Mouse (Mus musculus) lung, embryonic 14.5 days (tissue): ENCODE measurements around the gene Wscd2. TPM values are rescaled to one million over a fixed set of nuclear protein-coding genes. Genes with fewer than 3 reads are reported as not detected.

ENCODE experiments used
- ATAC-seq: fragments of 200-750 bp; cut with Nextera tagmentation; 2 replicates; pipeline ENCODE4 v1.8.0; 2017; ENCODE audit warnings: mild to moderate bottlenecking, moderate TSS enrichment, moderate library complexity; ENCODE audit not compliant: insufficient read depth
- DNase-seq: peaks from one replicate; pipeline ENCODE4 v3.0.0-alpha.2; 2015
- H3K27ac ChIP-seq: fragments of 300-500 bp; sonication (generic); 2 replicates; pipeline ENCODE4 v1.5.1; 2014; ENCODE audit warnings: low read depth, mild to moderate bottlenecking, moderate library complexity
- H3K27me3 ChIP-seq: fragments of 300-500 bp; sonication (generic); 2 replicates; pipeline ENCODE4 v1.6.1; 2014; ENCODE audit warnings: low read length, control low read depth; ENCODE audit not compliant: insufficient read depth
- H3K36me3 ChIP-seq: fragments of 300-500 bp; sonication (generic); 2 replicates; pipeline ENCODE4 v1.6.1; 2014; ENCODE audit warnings: control low read depth; ENCODE audit not compliant: insufficient read depth
- H3K4me1 ChIP-seq: fragments of 300-500 bp; sonication (generic); 2 replicates; pipeline ENCODE4 v1.6.1; 2014; ENCODE audit warnings: antibody characterized with exemption, control low read depth; ENCODE audit not compliant: insufficient read depth
- H3K4me2 ChIP-seq: fragments of 300-500 bp; sonication (generic); 2 replicates; pipeline ENCODE4 v1.6.1; 2014; ENCODE audit warnings: mild to moderate bottlenecking
- H3K4me3 ChIP-seq: fragments of 300-500 bp; sonication (generic); 2 replicates; pipeline ENCODE4 v1.5.1; 2014; ENCODE audit warnings: low read depth, low read length
- H3K9ac ChIP-seq: fragments of 300-500 bp; sonication (generic); 2 replicates; pipeline ENCODE4 v1.6.1; 2014
- H3K9me3 ChIP-seq: fragments of 300-500 bp; sonication (generic); 2 replicates; pipeline ENCODE4 v1.6.1; 2016; ENCODE audit warnings: low read depth, low read length, control low read depth
- CTCF ChIP-seq: IDR thresholded peaks from 2 replicates; pipeline ENCODE4 v1.5.1; 2016; ENCODE audit warnings: antibody characterized with exemption, low read depth
- WGBS: fragments of 180-500 bp; shearing (Covaris S2); extraction: QIAGEN DNeasy Blood & Tissue Kit; methylation state at CpG from one replicate; pipeline ENCODE4 v1.1.7; 2014; 5-methylcytosine and 5-hydroxymethylcytosine counted together
- polyA plus RNA-seq: library from polyadenylated mRNA; unstranded; fragments of >200 nt; fragmentation: Nextera tagmentation; extraction: Ambion mirVana; gene quantifications from 2 replicates; pipeline ENCODE4 v1.2.1, GENCODE M21; 2014

Gene Wscd2
- polyA plus RNA-seq, 1 experiment from 2014 or later, result 6.4 TPM

- no peak overlapping the region for H3K4me3 ChIP-seq
- H3K27ac ChIP-seq, result no peak overlapping the region
- no peak for TF ChIP-seq CTCF
- no peak overlapping the region for H3K9ac ChIP-seq
- 84% methylated on average over 4 of the region's 4 CpGs for WGBS
- H3K9me3 ChIP-seq, result no peaks in the 10 kb centered on the region
- peaks cover 9% of the 10 kb centered on the region; the same call in 1 of the 2 replicates for H3K27me3 ChIP-seq
- no peak overlapping the region for H3K4me2 ChIP-seq
- ATAC-seq (no peak), DNase-seq (no peak)
- H3K36me3 ChIP-seq, result no peaks in the 10 kb centered on the region
- H3K4me1 ChIP-seq, result no peaks in the 10 kb centered on the region
Observed at GRCm38 (mm10) chr5:113456756-113457155, 33.4 kb upstream of the Wscd2 start.

DNA sequence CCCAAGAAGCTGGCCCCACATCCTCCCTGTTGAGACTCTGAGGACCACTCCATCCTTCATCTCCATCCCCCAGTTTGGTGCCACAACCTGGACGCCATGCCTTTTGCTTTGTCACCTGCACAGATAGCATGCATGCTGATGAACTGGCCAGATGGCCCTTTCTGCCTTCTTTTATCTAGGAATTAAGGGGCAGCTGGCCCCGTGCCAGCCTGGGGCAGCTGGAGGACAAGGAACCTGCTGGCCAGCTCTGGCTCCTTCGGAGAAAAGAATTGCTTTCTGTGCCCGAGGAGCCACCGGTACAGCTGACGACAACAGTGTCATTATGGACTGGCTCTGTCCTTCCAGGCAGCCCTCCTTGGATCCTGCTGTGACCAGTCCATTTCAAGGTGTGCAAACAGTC lies 32.9 kb upstream of the Wscd2 start:
- TF ChIP-seq CTCF, result no peak
- no peak for DNase-seq
- H3K27ac ChIP-seq, result no peak overlapping the region
- no peak overlapping the region for H3K4me2 ChIP-seq
- H3K9ac ChIP-seq, result no peak overlapping the region
- no peaks in the 10 kb centered on the region for H3K4me1 ChIP-seq
- H3K27me3 ChIP-seq, result peaks cover 14% of the 10 kb centered on the region; the same call in 1 of the 2 replicates
- H3K9me3 ChIP-seq, result no peaks in the 10 kb centered on the region
- no peaks in the 10 kb centered on the region for H3K36me3 ChIP-seq
- no peak overlapping the region for H3K4me3 ChIP-seq
- no peak for ATAC-seq
- 67% methylated on average over 6 of the region's 6 CpGs for WGBS

- peaks cover 26% of the 10 kb centered on the region; the same call in 1 of the 2 replicates for H3K27me3 ChIP-seq
- H3K9ac ChIP-seq, result no peak overlapping the region
- H3K36me3 ChIP-seq, result no peaks in the 10 kb centered on the region
- H3K27ac ChIP-seq, result no peak overlapping the region
- H3K4me2 ChIP-seq, result no peak overlapping the region
- H3K9me3 ChIP-seq, result no peaks in the 10 kb centered on the region
- no peak for TF ChIP-seq CTCF
- no peak overlapping the region for H3K4me3 ChIP-seq
- DNase-seq (no peak), ATAC-seq (no peak)
- 56% methylated on average over 7 of the region's 7 CpGs for WGBS
- H3K4me1 ChIP-seq, result 0 out of 2 replicates have a peak, but pooled peaks cover 3% of the 10 kb centered on the region
Observed at GRCm38 (mm10) chr5:113459942-113460341, 30.2 kb upstream of the Wscd2 start.

DNA sequence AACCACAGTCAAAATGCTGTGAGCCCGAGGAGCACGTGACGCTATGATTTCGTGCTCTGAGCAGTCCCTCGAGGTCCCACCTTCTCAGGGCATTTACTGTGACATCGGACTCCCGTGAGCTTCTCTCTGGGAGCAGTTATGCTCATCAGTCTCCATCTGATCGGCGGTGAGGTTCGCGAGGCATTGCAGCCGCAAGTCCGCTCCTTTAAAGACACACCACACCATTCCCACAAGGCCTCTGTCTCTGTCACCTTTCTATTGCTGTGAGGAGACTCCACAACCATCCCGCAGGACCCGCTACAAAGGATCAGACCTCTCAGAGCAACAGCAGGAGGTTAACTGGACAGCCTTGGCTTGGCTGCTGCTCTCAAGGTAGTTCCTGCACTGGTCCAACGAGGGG lies 28.6 kb upstream of the Wscd2 start:
- Histone ChIP-seq H3K9ac (no peak overlapping the region), H3K4me3 (no peak overlapping the region), H3K4me2 (no peak overlapping the region; the same call in 1 of the 2 replicates), H3K27ac (no peak overlapping the region), H3K36me3 (no peaks in the 10 kb centered on the region), H3K4me1 (0 out of 2 replicates have a peak, but pooled peaks cover 3% of the 10 kb centered on the region), H3K9me3 (no peaks in the 10 kb centered on the region), H3K27me3 (peaks cover 26% of the 10 kb centered on the region; the same call in 1 of the 2 replicates)
- no peak for DNase-seq
- ATAC-seq, result no peak
- WGBS, result 8% methylated on average over 16 of the region's 16 CpGs
- TF ChIP-seq CTCF, result no peak

DNA sequence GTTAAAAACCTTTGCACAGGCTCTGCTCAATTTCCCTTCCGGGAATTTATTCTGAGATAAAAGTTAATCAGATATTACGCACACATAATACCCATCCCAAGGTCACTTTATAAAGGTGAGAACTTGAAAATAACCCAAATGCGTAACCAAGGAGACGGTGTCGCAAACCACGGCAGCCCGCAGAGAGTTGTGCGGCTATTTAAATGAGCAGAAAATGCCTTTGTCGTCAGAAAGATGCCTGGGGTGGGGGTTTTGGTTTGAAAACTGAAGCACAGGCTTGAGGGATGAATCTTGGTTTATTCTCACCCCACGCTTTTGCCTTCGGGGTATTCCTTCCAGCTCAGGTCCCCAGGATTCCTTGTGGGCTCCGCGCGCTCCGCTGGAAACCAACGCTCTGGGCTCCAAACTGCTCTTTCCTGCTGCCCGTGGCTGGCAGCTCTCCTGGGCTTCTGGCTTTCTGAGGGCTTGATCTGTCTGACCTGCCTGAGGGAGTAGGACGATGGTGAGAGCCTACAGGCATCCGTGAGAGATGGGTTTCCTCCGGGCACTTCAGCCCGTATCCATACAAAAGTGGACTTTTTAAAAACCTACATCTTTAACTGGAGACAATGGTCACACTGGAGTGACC lies 28.0 kb upstream of the Wscd2 start:
- H3K27me3 ChIP-seq, result peaks cover 26% of the 10 kb centered on the region; the same call in 1 of the 2 replicates
- TF ChIP-seq CTCF, result no peak
- H3K36me3 ChIP-seq, result no peaks in the 10 kb centered on the region
- H3K9me3 ChIP-seq, result no peaks in the 10 kb centered on the region
- 43% methylated on average over 21 of the region's 21 CpGs for WGBS
- 0 out of 2 replicates have a peak, but pooled peaks cover 3% of the 10 kb centered on the region for H3K4me1 ChIP-seq
- H3K4me2 ChIP-seq, result no peak overlapping the region
- ATAC-seq (no peak), DNase-seq (no peak)
- H3K9ac ChIP-seq, result no peak overlapping the region
- no peak overlapping the region for H3K27ac ChIP-seq
- no peak overlapping the region for H3K4me3 ChIP-seq

DNA sequence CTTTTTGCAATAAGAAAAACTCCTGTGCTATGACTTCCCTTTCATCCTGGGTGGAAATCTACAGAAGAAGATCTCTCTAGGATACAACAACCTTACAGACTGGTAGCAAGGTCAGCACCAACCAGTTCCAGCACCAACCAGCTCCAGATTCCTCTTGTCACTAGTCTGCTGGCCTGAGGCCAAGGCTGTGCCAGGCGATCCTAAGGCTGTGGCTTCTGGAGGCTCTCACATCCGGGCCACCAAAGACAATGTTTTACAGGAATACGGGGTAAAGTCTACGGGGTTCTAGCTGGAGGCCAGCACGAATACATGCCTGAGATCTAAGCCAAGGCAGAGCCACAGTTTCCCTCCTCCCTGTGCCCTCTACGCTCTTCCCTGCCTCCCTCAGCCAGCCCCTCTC lies 25.4 kb upstream of the Wscd2 start:
- ATAC-seq (no peak), DNase-seq (no peak)
- no peaks in the 10 kb centered on the region for H3K36me3 ChIP-seq
- no peak overlapping the region for H3K27ac ChIP-seq
- no peak overlapping the region for H3K4me2 ChIP-seq
- peaks cover 26% of the 10 kb centered on the region; the same call in 1 of the 2 replicates for H3K27me3 ChIP-seq
- H3K4me1 ChIP-seq, result 0 out of 2 replicates have a peak, but pooled peaks cover 3% of the 10 kb centered on the region
- H3K9me3 ChIP-seq, result no peaks in the 10 kb centered on the region
- no peak overlapping the region for H3K4me3 ChIP-seq
- TF ChIP-seq CTCF, result no peak
- no peak overlapping the region for H3K9ac ChIP-seq
- WGBS, result 69% methylated on average over 6 of the region's 6 CpGs

DNA sequence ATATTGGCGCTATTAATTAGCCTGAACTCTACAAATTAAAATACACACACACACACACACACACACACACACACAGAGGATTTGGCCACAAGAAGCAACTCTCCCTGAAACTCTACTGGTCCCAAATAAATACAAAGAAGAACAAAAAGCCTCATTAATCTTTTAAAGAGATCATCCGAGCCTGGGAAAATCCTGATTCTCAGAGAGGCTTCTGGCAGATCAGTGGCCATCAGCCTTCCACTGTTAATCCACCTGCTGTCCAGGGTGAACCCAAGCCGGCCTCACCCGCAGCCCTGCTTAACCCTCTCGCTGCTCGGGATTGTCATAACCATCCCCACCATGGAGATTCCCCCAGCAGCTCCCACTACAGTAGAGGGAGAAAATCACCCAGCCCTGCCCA lies 23.6 kb upstream of the Wscd2 start:
- Histone ChIP-seq H3K4me1 (0 out of 2 replicates have a peak, but pooled peaks cover 3% of the 10 kb centered on the region), H3K27me3 (peaks cover 19% of the 10 kb centered on the region; the same call in 1 of the 2 replicates), H3K36me3 (no peaks in the 10 kb centered on the region), H3K4me2 (no peak overlapping the region), H3K27ac (no peak overlapping the region), H3K9ac (no peak overlapping the region), H3K4me3 (no peak overlapping the region), H3K9me3 (no peaks in the 10 kb centered on the region)
- no peak for TF ChIP-seq CTCF
- DNase-seq, result no peak
- no peak for ATAC-seq
- WGBS, result 44% methylated on average over 6 of the region's 6 CpGs
